Mouse (Mus musculus) cerebellum, postnatal 25 days (tissue): ENCODE measurements around the gene Socs3.

ENCODE experiments used
- DNase-seq, 2 experiments: peaks; one replicate each; pipeline ENCODE4 v3.0.0; 2021; ENCODE audit warnings: mixed read lengths in 2 of 2

The Socs3 gene

DNA sequence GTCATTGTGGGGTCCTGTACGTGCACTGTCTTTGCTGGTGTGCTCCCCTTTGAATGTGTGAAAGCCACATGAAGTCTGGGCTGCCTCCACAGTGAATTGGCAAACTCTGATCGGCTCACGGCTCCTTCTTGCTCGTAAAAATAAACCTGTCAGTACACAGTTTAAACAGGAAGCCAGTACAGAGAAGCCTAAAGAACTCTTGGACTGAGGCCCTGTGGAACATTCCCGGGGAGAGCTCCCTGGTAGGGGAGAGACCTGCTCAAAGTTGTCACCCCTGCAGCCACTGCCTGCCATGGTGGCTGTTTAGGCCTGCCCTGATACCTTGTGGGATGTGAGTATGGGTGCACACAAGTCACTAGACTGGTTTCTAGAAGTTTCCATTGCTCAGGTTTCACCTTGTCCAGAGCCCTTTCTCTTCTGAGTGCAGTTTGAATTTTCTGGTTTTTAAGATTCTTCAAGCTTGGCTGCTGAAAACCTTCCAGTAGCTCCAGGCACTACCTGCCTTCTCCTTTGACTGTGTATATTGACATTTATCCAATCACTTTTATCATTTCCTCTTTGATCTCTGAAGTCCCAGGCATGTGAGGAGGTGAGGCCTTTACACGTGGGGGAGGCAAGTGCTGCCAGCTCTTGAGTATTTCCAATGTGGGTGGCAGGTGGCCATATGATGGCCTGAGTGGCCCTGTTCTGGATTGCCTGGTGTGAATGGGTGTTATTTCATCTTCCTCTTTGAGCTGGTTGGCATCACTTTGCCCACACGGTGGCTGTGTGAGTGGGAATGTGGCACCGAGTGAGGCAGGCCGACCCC lies 24.6 kb upstream of the Socs3 start:
- DNase-seq: peak in 1 of 2 experiments; percentile 29

DNA sequence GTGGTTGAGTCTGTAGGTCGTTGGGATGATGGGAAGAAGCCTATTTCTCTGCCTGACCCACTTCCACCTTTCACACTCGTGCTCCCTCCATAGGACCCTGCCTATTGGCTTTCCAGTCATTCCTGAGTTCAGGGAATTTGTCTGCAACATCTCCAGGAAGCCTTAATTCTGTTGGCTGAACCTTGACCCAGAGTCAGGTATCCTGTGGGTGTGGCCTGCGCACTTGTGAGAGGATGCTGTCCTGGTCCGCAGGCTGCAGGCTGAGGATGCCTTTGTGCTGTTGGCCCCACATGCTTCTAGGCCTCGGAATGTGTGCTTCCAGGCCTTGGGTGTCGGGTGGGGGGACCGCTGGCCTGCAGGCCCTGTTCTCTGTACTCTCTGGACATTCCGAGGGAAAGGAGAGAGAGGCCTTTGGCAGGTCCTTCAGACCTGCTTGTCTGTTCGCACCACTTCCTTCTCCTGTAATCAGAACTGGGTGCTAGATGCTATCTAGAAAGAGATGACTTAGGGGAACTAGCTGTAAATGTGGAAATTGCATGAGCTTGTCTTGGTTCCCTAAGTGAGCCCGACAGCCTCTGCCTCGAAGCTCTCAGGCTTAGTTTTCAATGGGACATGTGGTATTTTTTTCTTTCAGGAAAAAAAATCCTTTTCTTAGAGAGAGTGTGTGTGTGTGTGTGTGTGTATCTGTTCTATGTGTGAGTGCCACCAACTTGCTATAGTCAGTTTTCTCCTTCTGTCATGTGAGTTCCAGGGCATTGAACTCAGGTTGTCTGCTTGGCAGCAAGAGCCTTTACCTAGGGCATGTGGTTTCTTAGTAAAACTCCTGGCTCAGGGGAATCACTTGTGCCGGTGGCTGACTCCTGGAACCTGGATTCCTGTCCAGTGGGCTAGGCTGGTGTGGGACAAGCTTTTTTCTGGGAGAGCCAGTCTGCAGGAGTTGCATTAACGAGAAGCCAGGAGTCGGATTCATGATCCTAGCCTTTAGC lies 23.6 kb upstream of the Socs3 start:
- DNase-seq: no peak

DNA sequence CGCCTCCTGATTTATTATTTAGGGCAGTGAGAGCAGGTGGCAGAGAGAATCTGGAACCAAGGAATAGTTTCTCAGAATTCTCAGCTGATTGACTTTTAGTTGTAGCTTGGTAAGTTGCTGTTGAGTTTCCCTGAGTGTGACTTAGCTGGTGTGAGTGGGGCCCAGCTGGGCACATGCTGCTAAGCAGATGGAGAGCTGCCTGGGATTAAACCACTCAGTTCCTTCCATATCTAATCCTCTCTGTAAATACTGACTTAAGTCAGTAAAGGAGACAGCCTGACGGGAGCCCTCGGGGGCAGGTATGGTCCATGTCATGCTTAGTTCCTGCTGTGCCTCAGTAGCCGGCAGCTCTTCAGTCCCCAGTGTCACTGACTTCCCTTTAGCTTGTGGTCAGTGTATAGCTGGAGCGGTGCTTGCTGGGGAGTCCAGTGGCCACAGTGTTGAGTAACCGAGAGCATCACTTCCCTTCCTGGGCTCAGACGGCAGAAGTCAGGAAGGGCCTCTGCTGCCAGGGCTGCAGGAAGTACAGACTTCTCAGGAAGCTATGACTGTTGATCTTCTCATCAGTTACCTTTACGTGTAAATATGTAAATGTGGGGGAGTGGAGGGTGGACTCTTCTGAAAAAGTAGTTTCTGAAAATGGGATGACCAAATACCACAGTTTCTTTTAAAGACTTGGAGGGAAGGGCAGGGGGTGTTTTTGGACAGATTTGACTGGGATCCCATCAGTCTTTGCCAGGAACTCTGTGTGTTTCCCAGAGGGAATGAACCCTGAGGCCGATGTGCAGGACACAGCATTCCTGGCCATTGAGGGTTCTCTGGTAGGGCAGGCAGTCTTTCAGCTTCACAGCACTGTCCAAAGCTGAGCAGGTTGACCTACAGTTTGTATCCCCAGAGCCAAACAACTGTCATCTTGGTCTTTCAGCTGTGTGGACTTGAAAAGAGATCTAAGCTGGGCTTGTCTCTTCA lies 21.9 kb upstream of the Socs3 start:
- DNase-seq: no peak

DNA sequence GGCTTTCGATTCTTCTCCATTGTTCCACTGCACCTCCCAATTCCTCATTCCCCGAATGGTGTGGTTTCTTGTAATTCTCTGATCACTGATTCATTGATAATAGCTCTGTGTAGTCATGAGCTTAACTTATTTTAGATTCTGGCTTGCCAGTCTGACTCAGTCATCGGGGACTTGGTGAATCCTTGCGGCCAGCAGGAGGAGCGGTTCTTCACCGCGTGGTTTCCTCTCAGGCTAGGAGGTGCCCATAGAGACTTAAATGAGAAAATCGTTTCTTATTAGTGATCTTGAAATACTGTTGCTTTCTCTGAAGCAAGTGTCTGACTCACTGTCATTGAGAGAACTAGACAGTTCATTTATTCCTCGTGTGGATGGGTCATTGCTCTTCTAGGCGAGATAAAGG lies 20.1 kb upstream of the Socs3 start:
- DNase-seq: no peak

DNA sequence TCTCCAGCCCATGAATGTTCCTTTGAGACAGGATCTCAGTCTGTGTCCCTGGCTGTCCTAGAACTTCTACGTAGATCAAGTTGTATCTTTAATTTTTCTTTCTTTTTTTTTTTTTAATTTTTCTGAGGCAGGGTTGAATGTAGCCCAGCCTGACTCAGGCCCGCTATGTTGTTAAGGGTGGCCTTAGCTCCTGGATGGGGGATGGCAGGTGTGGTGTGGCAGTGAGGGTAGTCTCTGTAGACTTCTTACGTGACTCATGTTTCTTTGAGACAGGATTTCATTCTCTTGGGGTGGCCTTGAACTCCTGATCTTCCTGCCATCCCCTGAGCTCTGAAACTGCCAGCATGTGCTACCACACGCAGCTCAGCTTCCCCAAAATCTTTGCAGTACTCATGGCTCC lies 19.4 kb upstream of the Socs3 start:
- DNase-seq: no peak

DNA sequence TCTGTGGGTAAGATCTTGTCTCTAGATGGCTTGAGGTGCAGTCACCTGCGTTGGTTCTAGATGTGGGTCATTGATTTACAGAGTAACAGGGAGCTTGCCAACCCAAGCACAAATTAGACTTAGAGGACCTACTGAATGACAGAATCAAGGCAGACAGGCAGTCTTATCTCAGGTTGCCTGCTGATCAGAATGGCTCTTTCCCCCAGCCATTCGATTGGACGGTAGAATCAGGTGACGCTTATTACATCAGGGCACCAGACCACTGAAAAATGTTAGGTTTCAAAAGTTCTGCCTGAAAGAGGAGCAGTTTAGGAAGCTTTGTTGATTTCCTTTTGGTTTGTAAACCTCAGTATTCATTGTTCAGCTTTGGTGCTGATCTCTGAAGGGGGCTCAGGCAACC lies 18.1 kb upstream of the Socs3 start:
- DNase-seq: no peak

DNA sequence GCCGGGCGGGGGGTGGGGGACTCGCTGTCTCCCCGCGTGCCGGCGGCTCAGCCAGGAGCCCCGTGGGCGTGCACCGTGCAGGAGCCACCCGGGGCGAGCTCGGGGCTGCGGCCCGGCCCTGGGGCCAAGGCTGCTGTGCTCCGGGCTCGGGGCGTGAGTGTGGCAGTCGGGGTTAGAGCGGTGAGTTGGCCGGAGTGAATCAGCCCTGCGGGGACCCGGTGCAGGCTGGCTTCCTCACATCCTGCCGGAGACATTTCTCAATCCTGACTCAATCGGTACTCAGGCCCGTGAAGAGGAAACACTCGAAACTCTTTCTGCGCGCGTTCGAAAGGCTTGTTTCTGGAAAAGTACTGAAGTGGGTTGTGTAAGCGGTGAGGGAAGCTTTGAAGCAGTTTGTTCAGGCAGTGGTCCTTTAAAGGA lies 17.2 kb upstream of the Socs3 start:
- DNase-seq: no peak

DNA sequence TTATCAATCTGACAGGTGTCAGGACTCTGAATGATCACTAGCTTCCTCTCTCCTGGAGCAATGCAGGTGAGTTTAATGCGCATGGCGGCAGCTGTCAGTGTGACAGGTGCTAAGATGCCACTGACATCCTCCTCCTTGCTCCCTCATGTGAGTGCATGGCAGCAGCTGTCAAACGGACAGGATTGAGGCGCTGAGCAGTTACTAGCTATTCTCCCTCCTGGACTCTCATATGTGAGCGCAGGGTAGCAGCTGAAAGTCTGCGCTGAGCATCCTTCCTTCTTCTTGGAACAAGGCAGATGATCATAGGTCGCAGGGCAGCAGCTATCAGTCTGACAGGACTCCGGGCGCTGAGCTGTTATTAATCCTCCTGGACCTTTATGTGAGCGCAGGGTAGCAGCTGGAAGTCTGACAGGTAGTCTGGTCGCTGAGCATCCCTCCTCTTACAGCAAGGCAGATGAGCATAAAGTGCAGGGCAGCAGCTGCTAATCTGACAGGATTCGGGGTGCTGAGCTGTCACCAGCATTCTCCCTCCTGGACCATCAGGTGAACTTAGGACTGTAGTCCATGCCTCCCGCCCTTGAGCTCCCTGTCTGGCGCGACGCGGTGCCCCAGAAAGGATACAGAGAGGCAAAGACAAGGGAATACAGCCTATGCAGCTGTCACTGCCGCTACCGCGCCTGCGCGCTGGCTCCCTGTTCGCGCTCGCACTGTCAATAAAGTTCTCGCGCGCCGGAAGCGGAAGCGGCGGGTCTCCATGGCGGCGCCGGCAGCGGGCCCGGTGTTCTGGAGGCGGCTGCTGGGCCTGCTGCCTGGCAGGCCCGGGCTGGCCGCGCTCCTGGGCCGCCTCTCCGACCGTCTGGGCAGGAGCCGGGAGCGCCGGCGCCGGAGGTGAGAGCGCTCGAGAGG lies 16.5 kb upstream of the Socs3 start, which contains the start of gene Pgs1:
Gene Pgs1 (plus strand): TSS at position 167 of the 906 bp plus-strand sequence.
- peak; percentile 94 to 96 for DNase-seq

DNA sequence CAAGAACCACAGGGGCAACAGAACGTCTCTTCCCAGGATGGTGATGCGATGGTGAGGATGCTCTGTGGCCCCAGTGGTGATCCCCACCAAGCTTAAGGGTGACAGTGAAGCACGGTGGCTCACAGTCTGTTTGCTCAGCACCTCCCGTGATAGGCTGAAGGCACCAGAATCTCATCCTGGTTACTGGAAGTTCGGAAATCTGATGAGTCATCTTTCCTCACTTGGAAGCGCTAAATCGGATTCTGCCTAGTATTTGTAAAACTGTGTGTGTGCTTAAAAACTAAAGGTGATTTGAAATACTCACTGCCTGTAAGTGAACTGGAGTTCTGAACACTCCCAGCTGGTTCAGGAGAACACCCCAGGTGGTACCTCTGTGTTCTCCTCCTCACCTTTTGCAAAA lies 13.9 kb upstream of the Socs3 start:
- no peak for DNase-seq

DNA sequence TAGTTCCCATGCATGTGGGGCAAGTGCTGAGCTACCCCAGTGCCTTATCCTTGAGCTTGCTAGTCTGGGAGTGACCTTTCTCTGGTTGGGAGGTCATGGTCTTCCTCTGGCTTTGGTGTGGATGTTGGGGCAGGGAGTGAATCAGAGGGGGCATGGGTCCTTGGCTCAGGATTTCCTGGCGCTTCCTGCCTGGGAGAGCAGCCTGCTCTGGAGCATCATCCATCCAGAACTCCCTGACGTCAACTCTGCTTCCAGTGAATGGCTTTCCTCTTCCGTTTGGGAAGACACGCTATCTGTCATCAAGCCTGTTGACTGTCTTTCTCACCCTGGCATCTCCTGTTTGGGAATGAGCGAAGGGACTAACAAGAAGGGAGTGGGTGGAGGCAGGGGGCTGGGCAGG lies 12.6 kb upstream of the Socs3 start:
- DNase-seq: no peak

DNA sequence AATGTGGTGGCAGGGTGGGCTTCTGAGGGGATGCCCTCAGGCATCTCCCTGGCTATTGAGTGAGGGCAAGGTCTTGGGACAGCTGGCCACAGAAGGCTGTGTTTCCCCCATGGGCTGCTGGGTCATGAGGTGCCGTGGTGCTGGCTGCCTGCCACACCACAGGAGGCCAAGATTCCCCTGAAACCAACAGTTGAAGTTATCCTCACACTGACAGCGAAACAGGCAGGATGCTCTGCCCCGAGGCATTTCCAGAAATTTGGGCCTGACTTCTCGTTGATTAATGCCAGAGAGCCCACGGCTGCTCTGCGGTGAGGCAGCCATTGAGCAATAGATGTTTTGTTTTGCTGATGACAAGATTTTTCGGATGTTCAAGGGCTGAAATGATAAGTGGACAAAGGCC lies 9.5 kb upstream of the Socs3 start:
- no peak for DNase-seq

DNA sequence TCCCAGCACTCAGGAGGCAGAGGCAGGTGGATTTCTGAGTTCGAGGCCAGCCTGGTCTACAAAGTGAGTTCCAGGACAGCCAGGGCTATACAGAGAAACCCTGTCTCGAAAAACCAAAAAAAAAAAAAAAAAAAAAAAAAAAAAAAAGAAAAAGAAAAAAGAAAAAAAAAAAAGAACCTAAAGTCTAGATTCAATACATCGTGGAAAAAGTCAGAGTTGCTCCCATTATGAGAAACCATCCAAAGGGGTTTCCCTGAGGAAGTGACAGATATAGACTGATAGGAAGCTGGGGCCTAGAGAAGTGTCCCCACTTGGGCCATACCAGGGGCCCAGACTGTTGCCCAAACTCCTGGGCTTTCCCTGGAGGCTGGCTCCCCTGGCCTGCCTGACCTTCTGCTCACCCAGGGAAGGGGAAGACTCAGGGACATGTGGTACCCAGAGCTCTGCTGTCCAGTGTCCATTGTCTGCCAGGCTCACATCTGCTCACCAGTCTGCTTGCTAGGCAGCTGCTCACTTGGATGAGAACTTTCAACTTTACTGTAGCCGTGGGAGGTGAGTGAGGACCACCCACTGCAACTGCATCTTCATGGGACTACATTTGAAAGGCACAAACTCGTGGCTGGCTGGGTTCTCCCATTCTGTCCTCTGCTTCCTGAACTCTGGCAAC lies 8.0 kb upstream of the Socs3 start:
- DNase-seq: no peak

DNA sequence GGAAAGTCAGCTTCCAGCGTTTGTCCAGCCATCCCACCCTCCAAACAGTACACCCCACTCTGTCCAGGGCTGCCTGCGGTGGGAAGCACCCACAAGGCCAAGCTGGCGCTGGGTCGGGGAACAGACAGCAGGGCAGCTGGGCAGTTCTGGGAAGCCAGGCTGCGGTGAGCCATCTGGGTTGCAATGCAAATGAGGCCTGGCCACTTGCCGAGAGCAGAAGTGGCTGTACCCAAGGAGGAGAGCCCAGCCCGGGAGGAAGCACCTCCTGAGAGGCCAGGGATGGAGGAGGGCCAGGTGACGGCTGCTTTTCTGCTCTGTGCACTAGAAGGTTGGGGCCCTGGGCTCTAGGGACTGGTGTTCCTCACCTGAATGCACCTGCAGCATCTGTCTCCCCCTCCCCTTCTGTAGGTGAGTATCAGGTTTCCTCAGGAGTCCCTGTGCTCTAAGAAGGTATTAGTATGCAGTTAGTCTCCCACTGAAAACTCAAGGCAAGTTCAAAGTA lies 6.3 kb upstream of the Socs3 start:
- DNase-seq: peak; percentile 65 to 78

DNA sequence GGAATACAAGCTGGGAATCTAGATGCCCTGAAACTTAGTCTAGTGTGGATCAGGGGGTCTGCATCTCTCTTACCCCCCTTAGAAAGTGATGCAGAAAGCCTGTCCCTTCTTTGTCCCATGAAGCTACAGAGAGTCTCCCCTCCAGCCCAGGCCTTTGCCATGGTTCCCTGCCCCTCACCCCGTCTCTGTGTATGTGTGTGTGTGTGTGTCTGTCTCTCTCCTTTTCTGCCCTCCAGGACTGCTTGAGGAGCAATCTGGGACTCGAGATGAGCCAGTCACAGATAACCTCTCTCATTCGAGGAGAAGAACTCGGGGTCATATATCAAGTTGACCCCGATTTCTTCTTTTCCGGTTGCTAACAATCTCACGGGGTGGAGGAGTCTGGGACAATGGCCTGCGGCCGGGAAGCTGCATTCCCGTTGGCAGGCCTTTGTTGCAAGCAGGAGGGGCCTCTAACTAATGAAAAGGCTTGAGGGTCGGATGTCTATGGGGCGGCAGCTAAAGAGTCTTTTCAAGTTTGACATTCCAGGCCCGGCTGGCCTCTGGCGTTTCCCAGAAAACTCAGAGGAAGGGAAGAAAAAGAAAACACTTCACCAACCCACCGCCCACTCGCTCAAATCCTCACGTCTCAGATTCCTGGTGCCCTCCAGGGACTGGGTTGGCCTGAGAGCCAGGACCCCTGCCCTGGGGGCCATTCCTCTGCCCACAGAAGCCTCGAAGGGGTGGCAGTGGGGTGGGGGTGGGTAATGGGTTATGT lies 5.5 kb upstream of the Socs3 start:
- DNase-seq: no peak

DNA sequence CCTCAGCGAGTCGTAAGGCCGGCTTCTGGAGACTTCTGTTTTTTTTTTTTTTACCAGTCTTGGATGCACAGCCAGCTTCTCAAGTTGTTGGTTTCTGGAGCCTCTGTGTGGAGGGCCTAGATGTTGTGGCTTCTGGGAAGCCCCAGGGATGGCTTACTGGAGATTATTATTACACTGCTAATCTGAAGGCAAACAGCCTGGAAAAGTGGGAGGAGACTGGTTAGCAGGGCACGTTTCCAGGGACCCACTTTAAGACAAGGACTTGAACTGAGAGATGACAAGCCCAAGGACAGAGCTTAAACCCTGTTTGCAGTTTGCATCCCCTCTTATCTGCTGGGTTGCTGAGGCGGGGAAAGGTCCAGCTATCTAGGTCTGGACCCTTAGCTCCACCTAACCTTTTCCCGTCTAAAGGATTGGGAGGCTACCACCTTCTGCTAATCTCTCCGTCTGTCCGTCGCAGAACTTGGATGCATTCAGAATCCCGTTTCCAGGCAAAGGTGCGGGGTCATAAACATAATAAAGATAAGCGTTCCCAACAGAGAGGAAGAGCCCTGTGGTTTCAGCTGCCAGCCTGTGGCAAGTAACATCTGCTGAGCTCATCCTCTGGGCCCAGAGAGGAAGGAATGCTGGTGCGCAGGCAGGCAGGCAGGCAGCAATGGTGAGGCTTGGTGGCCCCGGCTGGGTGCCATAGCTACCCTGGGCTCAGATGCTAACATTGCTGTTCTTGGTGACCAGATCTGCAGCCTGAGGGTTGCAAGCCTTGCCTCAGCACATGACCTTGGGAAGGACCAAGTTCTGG lies 4.7 kb upstream of the Socs3 start:
- no peak for DNase-seq

DNA sequence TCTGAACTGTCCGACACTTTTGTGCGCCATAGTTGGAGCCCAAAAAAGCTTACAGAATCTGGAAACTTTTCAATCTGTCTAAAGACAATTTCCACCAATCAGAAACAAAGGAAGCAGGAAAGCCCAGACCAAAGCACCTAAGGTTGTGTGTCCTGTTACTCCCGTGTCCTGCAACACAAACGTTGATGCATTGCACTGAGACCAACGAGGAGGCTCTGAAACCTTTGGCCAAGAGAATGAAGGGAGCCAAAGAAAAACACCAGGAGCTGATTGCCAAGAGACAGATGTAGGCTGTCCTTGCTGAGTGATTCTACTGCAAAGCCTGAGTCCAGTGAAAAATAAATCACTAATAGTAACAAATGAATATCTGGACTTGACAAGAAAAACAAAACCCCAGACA lies 3.7 kb upstream of the Socs3 start:
- no peak for DNase-seq

DNA sequence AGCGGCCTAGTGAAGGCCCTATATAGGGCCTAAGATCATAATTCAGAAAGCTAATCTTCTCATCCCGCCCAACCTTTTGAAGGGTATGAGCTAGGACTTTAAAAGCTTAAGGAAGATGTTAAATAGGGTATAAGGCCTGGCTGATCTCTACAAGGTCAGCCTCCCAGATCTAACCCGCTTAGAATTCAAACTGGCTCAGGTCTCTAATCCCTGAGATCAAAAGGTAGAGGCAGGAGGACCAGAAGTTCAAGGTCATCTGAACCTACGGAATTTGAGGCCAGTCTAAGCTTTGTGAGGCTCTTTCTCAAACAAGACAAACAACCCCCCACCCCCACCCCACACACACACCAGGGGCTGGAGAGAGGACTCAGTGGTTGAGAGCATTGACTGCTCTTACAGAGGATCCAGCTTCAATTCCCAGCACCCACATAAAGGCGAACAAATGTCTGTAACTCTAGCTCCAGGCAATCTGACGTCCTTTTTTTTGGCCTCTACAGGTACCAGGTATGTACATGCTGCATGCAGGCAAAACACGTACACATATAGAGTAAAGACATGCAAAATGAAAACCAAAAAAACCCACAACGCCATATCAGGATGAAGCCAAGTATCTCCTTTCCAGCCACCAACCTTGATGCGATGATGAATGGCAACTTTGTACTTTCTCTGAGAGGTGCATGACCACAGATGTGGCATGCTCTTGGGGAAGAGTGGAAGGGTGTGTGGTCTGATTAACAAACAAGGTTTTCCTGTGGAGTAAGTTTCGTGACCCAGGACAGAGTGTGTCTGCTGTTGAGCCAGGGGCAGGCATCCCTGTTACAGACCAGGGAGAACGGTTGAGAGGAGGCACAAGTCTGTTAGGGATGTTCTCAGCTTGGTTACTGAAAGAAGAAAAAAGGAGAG lies 3.1 kb upstream of the Socs3 start:
- no peak for DNase-seq
